Mouse (Mus musculus): ENCODE measurements around the gene Mansc4.

Mansc4 gene

GRCm38 (mm10) chr6:147059326-147059725 is 27.5 kb downstream of the Mansc4 start:
- no peak for DNase-seq (ENCODE audit: low read depth, low spot score)
- H3K36me3 ChIP-seq (ENCODE audit: control insufficient read depth, insufficient read depth, low read length, poor library complexity, severe bottlenecking): peaks cover 13% of the 10 kb centered on the region

GRCm38 (mm10) chr6:147055374-147055977 is 31.4 kb downstream of the Mansc4 start:
- Histone ChIP-seq H3K27me3 (ENCODE audit: control insufficient read depth, insufficient read depth, low read length, poor library complexity, severe bottlenecking) (no peaks in the 10 kb centered on the region), H3K36me3 (ENCODE audit: control insufficient read depth, insufficient read depth, low read length, poor library complexity, severe bottlenecking) (peaks cover 14% of the 10 kb centered on the region)
- DNase-seq (ENCODE audit: low read depth, low spot score): no peak

More at GRCm38 (mm10) chr6:147059326-147059725, 27.5 kb downstream of the Mansc4 start:
- no peaks in the 10 kb centered on the region for H3K27me3 ChIP-seq (ENCODE audit: control insufficient read depth, insufficient read depth, low read length, poor library complexity, severe bottlenecking)

- no peaks in the 10 kb centered on the region for H3K27me3 ChIP-seq (ENCODE audit: control insufficient read depth, insufficient read depth, low read length, poor library complexity, severe bottlenecking)
- peaks cover 22% of the 10 kb centered on the region for H3K36me3 ChIP-seq (ENCODE audit: control insufficient read depth, insufficient read depth, low read length, poor library complexity, severe bottlenecking)
- no peak for DNase-seq (ENCODE audit: low read depth, low spot score)
These were observed 32.8 kb downstream of the Mansc4 start for GRCm38 (mm10) chr6:147053785-147054646.

GRCm38 (mm10) chr6:147052440-147052839 is 34.4 kb downstream of the Mansc4 start:
- H3K36me3 ChIP-seq (ENCODE audit: control insufficient read depth, insufficient read depth, low read length, poor library complexity, severe bottlenecking): peaks cover 25% of the 10 kb centered on the region
- H3K27me3 ChIP-seq (ENCODE audit: control insufficient read depth, insufficient read depth, low read length, poor library complexity, severe bottlenecking): no peaks in the 10 kb centered on the region
- DNase-seq (ENCODE audit: low read depth, low spot score): no peak

- DNase-seq (ENCODE audit: low read depth, low spot score): no peak
- Histone ChIP-seq H3K36me3 (ENCODE audit: control insufficient read depth, insufficient read depth, low read length, poor library complexity, severe bottlenecking) (peaks cover 27% of the 10 kb centered on the region), H3K27me3 (ENCODE audit: control insufficient read depth, insufficient read depth, low read length, poor library complexity, severe bottlenecking) (no peaks in the 10 kb centered on the region)
These were observed 35.2 kb downstream of the Mansc4 start for GRCm38 (mm10) chr6:147051666-147052065.

GRCm38 (mm10) chr6:147049239-147049805 is 37.5 kb downstream of the Mansc4 start:
- no peaks in the 10 kb centered on the region for H3K27me3 ChIP-seq (ENCODE audit: control insufficient read depth, insufficient read depth, low read length, poor library complexity, severe bottlenecking)
- H3K36me3 ChIP-seq (ENCODE audit: control insufficient read depth, insufficient read depth, low read length, poor library complexity, severe bottlenecking): peaks cover 22% of the 10 kb centered on the region
- no peak for DNase-seq (ENCODE audit: low read depth, low spot score)

GRCm38 (mm10) chr6:147043633-147044032 is 43.2 kb downstream of the Mansc4 start:
- no peak for DNase-seq (ENCODE audit: low read depth, low spot score)
- Histone ChIP-seq H3K36me3 (ENCODE audit: control insufficient read depth, insufficient read depth, low read length, poor library complexity, severe bottlenecking) (0 out of 2 replicates have a peak, but pooled peaks cover 4% of the 10 kb centered on the region), H3K27me3 (ENCODE audit: control insufficient read depth, insufficient read depth, low read length, poor library complexity, severe bottlenecking) (no peaks in the 10 kb centered on the region)

- peak; percentile 80 for DNase-seq (ENCODE audit: low read depth, low spot score)
- Histone ChIP-seq H3K27me3 (ENCODE audit: control insufficient read depth, insufficient read depth, low read length, poor library complexity, severe bottlenecking) (no peaks in the 10 kb centered on the region), H3K36me3 (ENCODE audit: control insufficient read depth, insufficient read depth, low read length, poor library complexity, severe bottlenecking) (0 out of 2 replicates have a peak, but pooled peaks cover 2% of the 10 kb centered on the region)
These were observed 44.2 kb downstream of the Mansc4 start, which contains the start of gene Mrps35 for GRCm38 (mm10) chr6:147042291-147043290. Gene Mrps35, plus strand, starts transcription at chr6:147042764.

GRCm38 (mm10) chr6:147032303-147032925 is 54.4 kb downstream of the Mansc4 start, which contains the start of gene Rep15:
Gene Rep15, plus strand, starts transcription at chr6:147032584.
- Histone ChIP-seq H3K27me3 (ENCODE audit: control insufficient read depth, insufficient read depth, low read length, poor library complexity, severe bottlenecking) (no peaks in the 10 kb centered on the region), H3K36me3 (ENCODE audit: control insufficient read depth, insufficient read depth, low read length, poor library complexity, severe bottlenecking) (no peaks in the 10 kb centered on the region)
- no peak for DNase-seq (ENCODE audit: low read depth, low spot score)

GRCm38 (mm10) chr6:147030096-147030885 is 56.5 kb downstream of the Mansc4 start:
- Histone ChIP-seq H3K27me3 (ENCODE audit: control insufficient read depth, insufficient read depth, low read length, poor library complexity, severe bottlenecking) (no peaks in the 10 kb centered on the region), H3K36me3 (ENCODE audit: control insufficient read depth, insufficient read depth, low read length, poor library complexity, severe bottlenecking) (no peaks in the 10 kb centered on the region)
- DNase-seq (ENCODE audit: low read depth, low spot score): no peak

- no peak for DNase-seq (ENCODE audit: low read depth, low spot score)
- no peaks in the 10 kb centered on the region for H3K36me3 ChIP-seq (ENCODE audit: control insufficient read depth, insufficient read depth, low read length, poor library complexity, severe bottlenecking)
- H3K27me3 ChIP-seq (ENCODE audit: control insufficient read depth, insufficient read depth, low read length, poor library complexity, severe bottlenecking): no peaks in the 10 kb centered on the region
These were observed 57.2 kb downstream of the Mansc4 start for GRCm38 (mm10) chr6:147029591-147029990.

GRCm38 (mm10) chr6:147028396-147028795 is 58.4 kb downstream of the Mansc4 start:
- Histone ChIP-seq H3K27me3 (ENCODE audit: control insufficient read depth, insufficient read depth, low read length, poor library complexity, severe bottlenecking) (no peaks in the 10 kb centered on the region), H3K36me3 (ENCODE audit: control insufficient read depth, insufficient read depth, low read length, poor library complexity, severe bottlenecking) (no peaks in the 10 kb centered on the region)
- DNase-seq (ENCODE audit: low read depth, low spot score): no peak
